Mouse (Mus musculus): ENCODE data around the gene Gpr156.

DNA sequence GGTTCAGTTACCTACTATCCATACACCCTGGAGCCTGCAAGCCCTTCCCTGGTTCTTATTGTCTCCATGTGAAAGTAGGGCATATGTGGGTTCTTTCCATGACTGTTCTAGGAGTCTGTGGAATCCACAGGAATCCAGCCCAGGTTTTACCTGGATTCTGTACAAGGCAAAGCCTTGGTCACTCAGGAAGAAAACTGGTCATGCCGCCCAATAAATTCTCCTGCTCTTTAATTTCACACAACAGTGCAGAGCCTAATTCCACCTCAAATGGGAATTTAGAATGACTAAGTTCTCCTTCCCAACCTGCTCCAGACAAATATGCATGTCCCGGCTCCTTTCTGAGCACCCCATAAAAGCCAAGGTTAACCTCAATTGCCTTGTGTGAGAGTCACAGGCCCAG is 16.9 kb upstream of the Gpr156 start:
- TF ChIP-seq CTCF (IDR thresholded peaks at IDR 0.05; ENCODE audit: low read depth) = no peak
- TF ChIP-seq EP300 (IDR thresholded peaks at IDR 0.05; ENCODE audit: low read depth) = no peak

Measured in liver, postnatal 0 days (tissue).